Mouse (Mus musculus) limb, embryonic 11.5 days (tissue): ENCODE results near the gene Vps51. TPM values are rescaled to one million over a fixed set of nuclear protein-coding genes. Genes with fewer than 3 reads are reported as not detected.
A peak's percentile ranks its signal among the peaks of the same experiment; 100 is the strongest.

Experiments
- ATAC-seq: fragments of 200-750 bp; cut with Nextera tagmentation; 2 replicates; pipeline ENCODE4 v1.8.0; 2017; ENCODE audit warnings: low read depth; ENCODE audit not compliant: insufficient number of reproducible peaks, low FRiP score, low TSS enrichment
- DNase-seq: peaks from one replicate; pipeline ENCODE4 v3.0.0-alpha.2; 2015; ENCODE audit warnings: low spot score
- H3K27ac ChIP-seq: fragments of 300-500 bp; sonication (generic); replicated peaks from 2 replicates; pipeline ENCODE4 v1.5.1; 2014; ENCODE audit warnings: low read depth, mild to moderate bottlenecking, low read length
- H3K27me3 ChIP-seq: fragments of 300-500 bp; sonication (generic); 2 replicates; pipeline ENCODE4 v1.6.1; 2014; ENCODE audit warnings: mild to moderate bottlenecking, low read length, mixed read lengths; ENCODE audit not compliant: control insufficient read depth, insufficient read depth
- H3K36me3 ChIP-seq: fragments of 300-500 bp; sonication (generic); 2 replicates; pipeline ENCODE4 v1.6.1; 2014; ENCODE audit warnings: mild to moderate bottlenecking, low read length, moderate library complexity, mixed read lengths; ENCODE audit not compliant: control insufficient read depth, insufficient read depth
- H3K4me1 ChIP-seq: fragments of 300-500 bp; sonication (generic); 2 replicates; pipeline ENCODE4 v1.6.1; 2014; ENCODE audit warnings: low read length, mixed read lengths; ENCODE audit not compliant: control insufficient read depth, insufficient read depth
- H3K4me2 ChIP-seq: fragments of 300-500 bp; sonication (generic); 2 replicates; pipeline ENCODE4 v1.6.1; 2014; ENCODE audit warnings: low read depth, mild to moderate bottlenecking, moderate library complexity; ENCODE audit not compliant: severe bottlenecking
- H3K4me3 ChIP-seq: fragments of 300-500 bp; sonication (generic); 2 replicates; pipeline ENCODE4 v1.5.1; 2014; ENCODE audit warnings: low read depth, low read length
- H3K9ac ChIP-seq: fragments of 300-500 bp; sonication (generic); 2 replicates; pipeline ENCODE4 v1.6.1; 2014; ENCODE audit warnings: mild to moderate bottlenecking, low read length
- H3K9me3 ChIP-seq: fragments of 300-500 bp; sonication (generic); 2 replicates; pipeline ENCODE4 v1.6.1; 2016; ENCODE audit warnings: low read length; ENCODE audit not compliant: control insufficient read depth
- WGBS: fragments of 180-500 bp; shearing (Covaris S2); extraction: QIAGEN DNeasy Blood & Tissue Kit; methylation state at CpG from one replicate; pipeline ENCODE4 v1.1.7; 2014; 5-methylcytosine and 5-hydroxymethylcytosine counted together
- polyA plus RNA-seq: library from polyadenylated mRNA; unstranded; fragments of >200 nt; fragmentation: Nextera tagmentation; extraction: Ambion mirVana; gene quantifications from 2 replicates; pipeline ENCODE4 v1.2.1, GENCODE M21; 2014

The Vps51 gene
- polyA plus RNA-seq, 1 experiment from 2014 or later = 52.1 TPM

DNA sequence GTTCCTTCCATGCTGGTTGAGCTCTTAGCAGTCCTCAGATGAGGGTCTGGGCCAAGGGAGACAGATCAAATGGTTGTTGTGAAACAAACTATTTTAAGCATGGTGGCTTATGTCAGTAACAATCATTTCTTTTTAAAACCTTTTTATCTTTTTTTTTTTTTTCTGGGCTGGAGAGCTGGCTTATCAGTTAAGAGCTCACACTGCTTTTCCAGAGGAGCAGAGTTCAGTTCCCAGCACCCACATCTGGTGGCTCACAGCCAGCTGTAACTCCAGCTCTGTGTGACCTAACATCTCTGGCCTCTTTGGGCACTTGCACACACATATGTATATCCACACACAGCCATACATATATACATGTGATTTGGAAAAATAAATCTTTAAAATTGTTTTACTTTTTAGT is 39.3 kb downstream of the Vps51 start:
- H3K4me1 ChIP-seq = no peaks in the 10 kb centered on the region
- ATAC-seq (no peak), DNase-seq (no peak)
- no peak overlapping the region for H3K27ac ChIP-seq
- H3K9me3 ChIP-seq = no peaks in the 10 kb centered on the region
- no peaks in the 10 kb centered on the region for H3K27me3 ChIP-seq
- H3K36me3 ChIP-seq = no peaks in the 10 kb centered on the region
- H3K9ac ChIP-seq = no peak overlapping the region
- no peak overlapping the region for H3K4me3 ChIP-seq
- H3K4me2 ChIP-seq = no peak overlapping the region

DNA sequence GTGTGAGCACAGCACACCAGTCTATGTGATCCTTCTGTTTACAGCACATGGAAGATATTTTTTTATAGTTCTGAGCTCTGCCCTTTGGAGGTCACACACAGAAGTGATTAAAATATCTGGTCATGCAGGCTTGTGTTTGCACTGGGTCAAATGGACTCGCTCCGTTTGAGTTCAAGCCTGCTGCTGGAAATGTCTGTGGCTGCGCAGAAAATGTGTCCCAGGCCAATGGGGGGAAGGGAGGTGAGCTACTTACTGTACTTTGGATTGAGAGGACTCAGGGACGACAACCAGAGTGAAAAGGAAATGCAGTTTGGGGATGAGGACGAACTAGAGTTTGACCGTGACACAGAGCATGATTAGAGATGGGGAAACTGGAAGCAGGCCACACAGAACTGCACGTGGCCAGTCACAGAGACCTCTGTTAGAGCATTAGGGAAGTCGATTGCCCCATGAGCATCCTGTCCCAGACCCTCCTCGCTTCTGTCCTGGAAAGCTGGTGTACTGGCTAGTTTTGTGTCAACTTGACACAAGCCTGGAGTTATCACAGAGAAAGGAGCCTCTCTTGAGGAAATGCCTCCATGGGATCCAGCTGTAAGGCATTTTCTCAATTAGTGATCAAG is 41.0 kb downstream of the Vps51 start:
- Histone ChIP-seq H3K27ac (no peak overlapping the region), H3K4me3 (no peak overlapping the region), H3K4me2 (no peak overlapping the region), H3K36me3 (no peaks in the 10 kb centered on the region), H3K4me1 (no peaks in the 10 kb centered on the region), H3K9ac (no peak overlapping the region), H3K27me3 (no peaks in the 10 kb centered on the region), H3K9me3 (no peaks in the 10 kb centered on the region)
- 77% methylated on average over 9 of the region's 9 CpGs for WGBS
- DNase-seq (no peak), ATAC-seq (no peak)

DNA sequence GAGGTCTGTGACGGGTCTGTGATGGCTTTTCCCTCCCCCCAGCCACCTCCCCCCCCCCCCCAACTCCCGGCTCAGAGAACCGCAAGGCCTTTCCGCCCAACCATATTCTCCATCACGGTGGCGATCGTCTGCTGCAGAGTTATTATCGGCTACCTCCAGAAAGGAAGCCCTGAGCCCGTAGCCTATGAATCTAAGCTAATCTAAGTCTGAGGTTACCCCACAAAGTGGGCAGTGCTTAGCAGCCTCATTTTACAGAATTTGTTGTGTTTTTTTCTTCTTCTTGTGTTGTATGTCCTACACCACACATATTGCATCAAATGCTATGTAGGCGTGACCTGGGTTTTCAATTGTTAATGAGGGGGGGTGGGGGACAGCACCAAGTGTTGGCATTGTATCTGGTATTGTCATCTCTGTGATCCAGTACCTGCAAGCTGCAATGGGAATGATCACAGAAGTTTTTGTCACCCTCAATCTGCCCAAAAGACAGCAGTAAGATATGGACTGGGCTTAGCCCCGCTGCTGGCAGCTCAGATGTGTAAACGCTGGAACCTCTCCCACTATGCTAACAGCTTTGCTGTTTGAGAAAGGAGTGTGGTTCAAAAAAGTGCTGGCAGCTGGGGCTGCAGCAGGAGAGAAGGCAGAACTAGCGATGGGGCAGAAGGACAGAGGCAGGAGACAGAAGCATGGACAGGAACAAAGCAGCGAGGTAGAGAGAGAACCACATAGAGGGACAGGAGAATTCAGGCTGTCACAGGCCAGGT is 46.3 kb downstream of the Vps51 start:
- Histone ChIP-seq H3K27me3 (no peaks in the 10 kb centered on the region), H3K4me2 (no peak overlapping the region), H3K4me3 (no peak overlapping the region), H3K4me1 (no peaks in the 10 kb centered on the region), H3K9ac (no peak overlapping the region), H3K9me3 (no peaks in the 10 kb centered on the region), H3K27ac (no peak overlapping the region), H3K36me3 (no peaks in the 10 kb centered on the region)
- no peak for DNase-seq
- no peak for ATAC-seq
- 77% methylated on average over 14 of the region's 14 CpGs for WGBS

DNA sequence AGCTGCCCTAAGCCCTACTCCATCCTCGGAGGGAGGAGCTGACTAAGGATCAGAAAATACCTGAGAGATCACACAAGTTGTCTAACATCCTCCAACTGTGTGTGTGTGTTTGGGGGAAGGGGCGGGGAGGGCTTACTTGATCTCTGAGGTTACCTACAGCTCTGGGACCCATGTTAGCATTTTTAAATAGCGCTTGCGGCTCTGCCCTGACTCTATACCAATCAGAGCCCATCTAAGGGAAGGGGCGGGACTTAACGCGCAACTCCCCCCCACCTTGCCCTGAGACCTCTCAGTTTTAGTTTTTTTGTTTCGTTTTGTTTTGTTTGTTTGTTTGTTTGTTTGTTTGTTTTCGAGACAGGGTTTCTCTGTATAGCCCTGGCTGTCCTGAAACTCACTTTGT is 47.6 kb downstream of the Vps51 start:
- Histone ChIP-seq H3K27me3 (no peaks in the 10 kb centered on the region), H3K27ac (no peak overlapping the region), H3K9ac (no peak overlapping the region), H3K9me3 (no peaks in the 10 kb centered on the region), H3K4me2 (no peak overlapping the region), H3K36me3 (no peaks in the 10 kb centered on the region), H3K4me1 (no peaks in the 10 kb centered on the region), H3K4me3 (no peak overlapping the region)
- 80% methylated on average over 9 of the region's 9 CpGs for WGBS
- DNase-seq (no peak), ATAC-seq (no peak)

DNA sequence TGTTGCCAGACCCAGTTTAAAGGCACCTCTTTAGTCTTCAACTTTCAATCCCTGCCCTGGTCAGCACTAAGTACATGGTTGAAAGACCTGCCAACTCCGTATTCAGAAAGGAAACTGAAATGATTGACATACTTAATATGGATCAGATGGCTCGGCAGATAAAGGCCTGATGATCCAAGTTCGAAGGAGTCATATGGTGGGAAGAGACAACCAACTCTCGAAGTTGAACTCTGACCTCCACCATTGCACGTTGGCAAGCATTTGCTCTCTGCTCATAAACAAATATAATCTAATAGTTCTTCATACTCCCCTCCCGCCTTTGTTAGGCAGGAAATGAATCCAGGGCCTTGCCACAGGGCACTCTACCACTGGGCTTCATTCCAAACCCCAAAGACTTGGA is 48.0 kb downstream of the Vps51 start:
- 89% methylated on average over 6 of the region's 6 CpGs for WGBS

DNA sequence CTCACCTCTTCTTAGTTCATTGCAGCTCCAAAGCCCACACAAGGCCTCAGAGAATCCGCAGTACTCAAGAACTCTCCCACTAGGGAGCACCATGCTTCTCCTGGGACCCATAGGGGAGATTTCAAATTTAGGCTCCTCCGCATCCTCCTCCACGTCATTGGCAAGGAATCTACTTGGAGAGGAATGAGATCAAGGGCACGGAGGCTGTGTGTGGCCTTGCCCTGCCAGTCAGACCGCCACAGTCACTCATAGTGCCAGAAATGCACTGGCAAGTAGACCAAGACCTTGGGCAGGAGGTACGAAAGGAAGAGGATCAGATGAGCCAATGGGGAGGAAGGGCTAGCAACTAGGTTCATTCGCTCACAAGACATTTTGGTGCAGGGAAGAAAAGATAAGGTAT is 53.1 kb downstream of the Vps51 start:
- WGBS = 89% methylated on average over 7 of the region's 7 CpGs
- Histone ChIP-seq H3K9me3 (no peaks in the 10 kb centered on the region), H3K27me3 (no peaks in the 10 kb centered on the region), H3K4me3 (no peak overlapping the region), H3K9ac (no peak overlapping the region), H3K4me1 (no peaks in the 10 kb centered on the region), H3K27ac (no peak overlapping the region), H3K4me2 (no peak overlapping the region), H3K36me3 (no peaks in the 10 kb centered on the region)
- ATAC-seq (no peak), DNase-seq (no peak)

More for the DNA sequence above, 48.0 kb downstream of the Vps51 start:
- H3K27ac ChIP-seq = no peak overlapping the region
- no peaks in the 10 kb centered on the region for H3K36me3 ChIP-seq
- no peak overlapping the region for H3K9ac ChIP-seq
- H3K9me3 ChIP-seq = no peaks in the 10 kb centered on the region
- H3K4me1 ChIP-seq = no peaks in the 10 kb centered on the region
- no peaks in the 10 kb centered on the region for H3K27me3 ChIP-seq
- ATAC-seq (no peak), DNase-seq (no peak)
- H3K4me2 ChIP-seq = no peak overlapping the region
- no peak overlapping the region for H3K4me3 ChIP-seq

DNA sequence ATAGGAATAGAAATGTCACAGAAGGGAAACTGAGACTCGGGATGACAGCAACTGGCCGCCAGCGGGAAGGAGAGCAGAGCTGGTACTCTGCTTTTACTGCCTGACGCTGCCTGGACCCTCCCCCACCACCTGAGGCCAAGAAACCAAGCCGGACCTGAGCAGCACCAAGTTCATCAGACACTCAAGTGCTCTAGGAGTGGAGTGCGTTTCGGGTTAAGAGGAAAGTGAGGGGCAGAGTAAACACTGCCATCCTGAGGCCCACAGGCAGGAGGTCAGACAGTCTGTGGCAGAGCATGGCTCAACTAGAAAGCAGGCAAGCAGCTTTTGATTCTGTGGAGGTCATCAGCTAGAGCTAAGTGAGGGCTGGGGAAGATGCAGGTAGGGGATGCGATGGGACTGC is 54.0 kb downstream of the Vps51 start:
- no peak overlapping the region for H3K4me2 ChIP-seq
- no peak overlapping the region for H3K27ac ChIP-seq
- no peak for DNase-seq
- no peak overlapping the region for H3K9ac ChIP-seq
- H3K9me3 ChIP-seq = no peaks in the 10 kb centered on the region
- H3K4me1 ChIP-seq = no peaks in the 10 kb centered on the region
- H3K4me3 ChIP-seq = no peak overlapping the region
- 57% methylated on average over 8 of the region's 8 CpGs for WGBS
- no peaks in the 10 kb centered on the region for H3K27me3 ChIP-seq
- ATAC-seq = no peak
- no peaks in the 10 kb centered on the region for H3K36me3 ChIP-seq

DNA sequence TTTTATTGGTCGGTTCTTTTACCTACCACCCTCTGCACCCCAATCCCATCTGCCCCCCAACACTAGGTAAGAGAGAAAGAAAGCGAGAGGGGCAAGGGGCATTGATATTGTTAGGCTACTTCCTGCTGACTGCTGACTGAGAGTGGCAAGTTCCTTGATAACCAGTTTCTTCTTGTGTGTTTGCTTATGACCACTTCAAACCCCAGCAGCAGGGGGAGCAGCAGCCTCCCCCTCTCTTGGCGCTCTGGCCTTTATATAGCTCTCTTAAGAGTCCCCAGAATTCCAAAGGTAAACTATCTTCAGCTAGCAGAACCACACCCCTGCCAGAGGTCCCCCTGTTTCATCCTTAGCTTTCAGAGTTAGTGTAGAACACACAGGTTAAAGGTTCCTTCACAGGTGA is 56.8 kb downstream of the Vps51 start:
- no peaks in the 10 kb centered on the region for H3K9me3 ChIP-seq
- H3K4me1 ChIP-seq = peaks cover 4% of the 10 kb centered on the region; the same call in 1 of the 2 replicates
- ATAC-seq (no peak), DNase-seq (no peak)
- H3K27me3 ChIP-seq = peaks cover 8% of the 10 kb centered on the region; the same call in 1 of the 2 replicates
- no peak overlapping the region for H3K4me2 ChIP-seq
- no peak overlapping the region for H3K27ac ChIP-seq
- 0 out of 2 replicates have a peak overlapping the region, but pooled peaks have one; percentile 22 for H3K9ac ChIP-seq
- H3K36me3 ChIP-seq = no peaks in the 10 kb centered on the region
- no peak overlapping the region for H3K4me3 ChIP-seq
- WGBS = 67% methylated on average over 3 of the region's 3 CpGs
